21 mouse cellular contexts compared by ENCODE assay signal in genomic region chr2:50752408-50752807, GRCm38 (mm10).
DNase-seq lines count a peak whose midpoint lies in the region; ATAC-seq lines count a peak whose summit lies in the region.
"Had no signal": no experiment of that assay in that cellular context is flagged by ENCODE, and none has a peak within 500 bp of the region (broad histone marks: within the 10 kb centered on the region; RNA-seq: fewer than 3 reads in every experiment).

No protein-coding gene starts in this region.

- peak overlapping the region; percentile 56; the same call in 1 of the 2 replicates for H3K27ac ChIP-seq in hindbrain, embryonic 10.5 days
- H3K27ac ChIP-seq in hindbrain, embryonic 11.5 days (ENCODE audit: low read depth, low read length): no peak overlapping the region; the same call in 1 of the 2 replicates
- H3K27ac ChIP-seq in midbrain, embryonic 11.5 days (ENCODE audit: low read depth, low read length): no peak overlapping the region
- H3K27ac ChIP-seq in midbrain, embryonic 13.5 days: no peak overlapping the region
- no peak overlapping the region for H3K27ac ChIP-seq in embryonic facial prominence, embryonic 10.5 days (replicated peaks)
- H3K27ac ChIP-seq: embryonic facial prominence, embryonic 12.5 days; forebrain, embryonic 15.5 days had no signal

- no peak for DNase-seq in hindbrain, embryonic 10.5 days (ENCODE audit: low spot score)
- no peak for DNase-seq in hindbrain, embryonic 11.5 days (ENCODE audit: low spot score)
- DNase-seq in midbrain, embryonic 11.5 days (ENCODE audit: low spot score, missing footprints): peak; percentile 79
- peak; percentile 22 for DNase-seq in embryonic facial prominence, embryonic 10.5 days (ENCODE audit: low spot score)
- no peak for DNase-seq in layer of hippocampus, postnatal 36 days
- DNase-seq: adrenal gland, adult 8-10 months; adrenal gland, postnatal 36 days; cerebellum, adult 11 months; cerebellum, adult 8-10 months; cerebellum, postnatal 14 days; embryo, embryonic 11 days; heart, adult 18-20 months; heart, postnatal 10 days; heart, postnatal 4 days had no signal

- 82% methylated on average over 9 of the region's 9 CpGs for WGBS in hindbrain, embryonic 10.5 days
- 78% methylated on average over 9 of the region's 9 CpGs for WGBS in hindbrain, embryonic 11.5 days
- 91% methylated on average over 9 of the region's 9 CpGs for WGBS in midbrain, embryonic 11.5 days
- WGBS in midbrain, embryonic 13.5 days: 78% methylated on average over 9 of the region's 9 CpGs
- 63% methylated on average over 9 of the region's 9 CpGs for WGBS in embryonic facial prominence, embryonic 10.5 days

- H3K4me1 ChIP-seq in hindbrain, embryonic 10.5 days (replicated peaks): peaks cover 35% of the 10 kb centered on the region
- H3K4me1 ChIP-seq in hindbrain, embryonic 11.5 days (replicated peaks; ENCODE audit: control insufficient read depth, insufficient read depth, low read length): no peaks in the 10 kb centered on the region
- peaks cover 14% of the 10 kb centered on the region for H3K4me1 ChIP-seq in midbrain, embryonic 11.5 days (ENCODE audit: control insufficient read depth, insufficient read depth, low read length)
- peaks cover 26% of the 10 kb centered on the region for H3K4me1 ChIP-seq in midbrain, embryonic 13.5 days (replicated peaks)
- peaks cover 20% of the 10 kb centered on the region for H3K4me1 ChIP-seq in embryonic facial prominence, embryonic 10.5 days

- no peak for ATAC-seq in hindbrain, embryonic 11.5 days (ENCODE audit: low FRiP score)
- no peak for ATAC-seq in midbrain, embryonic 11.5 days (ENCODE audit: low FRiP score)
- ATAC-seq in midbrain, embryonic 13.5 days: no peak
- ATAC-seq: forebrain, embryonic 15.5 days; hindbrain, embryonic 16.5 days; inflammation-experienced regulatory T-cells, adult 6 months had no signal

- no peaks in the 10 kb centered on the region for H3K36me3 ChIP-seq in hindbrain, embryonic 10.5 days
- no peaks in the 10 kb centered on the region for H3K36me3 ChIP-seq in hindbrain, embryonic 11.5 days (ENCODE audit: control insufficient read depth, insufficient read depth, low read length)
- no peaks in the 10 kb centered on the region for H3K36me3 ChIP-seq in midbrain, embryonic 11.5 days (ENCODE audit: control insufficient read depth, insufficient read depth, low read length)
- no peaks in the 10 kb centered on the region for H3K36me3 ChIP-seq in midbrain, embryonic 13.5 days
- no peaks in the 10 kb centered on the region for H3K36me3 ChIP-seq in embryonic facial prominence, embryonic 10.5 days (replicated peaks)
- H3K36me3 ChIP-seq: embryonic facial prominence, embryonic 12.5 days; forebrain, embryonic 15.5 days; heart, embryonic 12.5 days had no signal

- no peaks in the 10 kb centered on the region for H3K27me3 ChIP-seq in hindbrain, embryonic 10.5 days (ENCODE audit: insufficient read depth, poor library complexity, severe bottlenecking)
- H3K27me3 ChIP-seq in hindbrain, embryonic 11.5 days (ENCODE audit: control insufficient read depth, insufficient read depth, low read length): no peaks in the 10 kb centered on the region
- H3K27me3 ChIP-seq in midbrain, embryonic 11.5 days (ENCODE audit: control insufficient read depth, insufficient read depth, low read length): no peaks in the 10 kb centered on the region
- no peaks in the 10 kb centered on the region for H3K27me3 ChIP-seq in midbrain, embryonic 13.5 days
- H3K27me3 ChIP-seq in embryonic facial prominence, embryonic 10.5 days (replicated peaks; ENCODE audit: low read depth, poor library complexity, severe bottlenecking): no peaks in the 10 kb centered on the region
- H3K27me3 ChIP-seq: CH12.LX; embryonic facial prominence, embryonic 12.5 days; forebrain, embryonic 15.5 days had no signal

- H3K4me3 ChIP-seq in hindbrain, embryonic 10.5 days: no peak overlapping the region
- no peak overlapping the region for H3K4me3 ChIP-seq in hindbrain, embryonic 11.5 days (ENCODE audit: low read depth, low read length)
- H3K4me3 ChIP-seq in midbrain, embryonic 11.5 days (ENCODE audit: low read depth, low read length): no peak overlapping the region
- no peak overlapping the region for H3K4me3 ChIP-seq in midbrain, embryonic 13.5 days (replicated peaks)
- H3K4me3 ChIP-seq in embryonic facial prominence, embryonic 10.5 days: no peak overlapping the region
- H3K4me3 ChIP-seq: embryonic facial prominence, embryonic 12.5 days; forebrain, embryonic 15.5 days; heart, embryonic 12.5 days had no signal

- H3K9ac ChIP-seq in hindbrain, embryonic 11.5 days (ENCODE audit: low read depth, low read length): no peak overlapping the region
- H3K9ac ChIP-seq in midbrain, embryonic 11.5 days (ENCODE audit: low read length): no peak overlapping the region
- no peak overlapping the region for H3K9ac ChIP-seq in midbrain, embryonic 13.5 days (replicated peaks)
- H3K9ac ChIP-seq: embryonic facial prominence, embryonic 12.5 days; forebrain, embryonic 15.5 days; heart, embryonic 12.5 days had no signal

- H3K4me2 ChIP-seq in hindbrain, embryonic 11.5 days (replicated peaks; ENCODE audit: low read depth, low read length): no peak overlapping the region
- H3K4me2 ChIP-seq in midbrain, embryonic 11.5 days: no peak overlapping the region
- no peak overlapping the region for H3K4me2 ChIP-seq in midbrain, embryonic 13.5 days (replicated peaks)
- H3K4me2 ChIP-seq: embryonic facial prominence, embryonic 12.5 days; forebrain, embryonic 15.5 days; heart, embryonic 12.5 days had no signal

- H3K9me3 ChIP-seq in hindbrain, embryonic 10.5 days: no peaks in the 10 kb centered on the region
- no peaks in the 10 kb centered on the region for H3K9me3 ChIP-seq in hindbrain, embryonic 11.5 days (ENCODE audit: control insufficient read depth, low read length)
- no peaks in the 10 kb centered on the region for H3K9me3 ChIP-seq in midbrain, embryonic 11.5 days (ENCODE audit: control insufficient read depth, low read length)
- no peaks in the 10 kb centered on the region for H3K9me3 ChIP-seq in midbrain, embryonic 13.5 days
- no peaks in the 10 kb centered on the region for H3K9me3 ChIP-seq in embryonic facial prominence, embryonic 10.5 days
- H3K9me3 ChIP-seq: embryonic facial prominence, embryonic 12.5 days; forebrain, embryonic 15.5 days; heart, embryonic 12.5 days had no signal

Comparison
In these comparisons a context has a peak if more than half of its experiments do, and no peak if none do; other contexts are left out.
1. DNase-seq: peak in midbrain, embryonic 11.5 days (single experiment) and embryonic facial prominence, embryonic 10.5 days (single experiment); none in hindbrain, embryonic 10.5 days (single experiment), hindbrain, embryonic 11.5 days (single experiment) and layer of hippocampus, postnatal 36 days (0 of 2).